Mouse (Mus musculus): Measurements from ENCODE around the gene Fkbp15.

The Fkbp15 gene

DNA sequence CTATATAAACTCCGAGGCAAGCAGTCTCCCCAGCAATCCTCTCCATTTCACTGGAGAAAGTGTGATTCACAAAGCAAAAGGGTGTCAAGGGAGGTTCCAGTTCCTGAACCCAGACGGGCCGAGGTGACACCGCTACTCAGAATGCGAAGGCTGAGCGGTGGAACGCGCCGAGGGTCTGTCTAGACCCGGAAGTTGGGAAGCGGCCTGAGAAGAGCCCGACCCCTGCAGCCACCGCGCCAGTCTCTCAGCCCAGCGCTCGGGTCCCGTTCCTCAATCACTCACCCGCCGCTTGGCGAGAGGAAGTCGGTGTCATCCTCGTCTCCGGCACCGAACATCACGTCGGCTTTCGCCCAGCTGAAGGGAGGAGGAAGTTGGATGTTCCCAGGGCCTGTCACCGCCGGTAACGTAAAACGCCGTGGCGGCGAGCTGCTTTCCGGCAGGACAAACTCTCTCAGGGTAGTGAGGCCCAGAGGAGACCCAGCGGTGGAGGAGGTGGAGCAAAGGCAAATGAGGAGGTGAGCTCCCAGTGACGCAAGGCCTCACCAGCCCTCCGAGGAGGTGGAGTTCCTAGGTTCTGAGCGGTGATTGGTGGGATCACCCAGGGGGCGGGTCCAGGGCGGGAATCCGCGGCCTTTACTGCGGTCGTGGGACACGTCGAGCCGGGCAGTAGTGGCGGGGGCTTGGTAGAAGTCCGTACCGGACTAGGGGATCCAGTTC lies at the start of gene Fkbp15, which contains the start of gene Slc31a1:
TSS of gene Fkbp15 (minus strand) at position 461 of the 717 bp plus-strand sequence.
TSS of gene Slc31a1 (plus strand) at position 640 of the 717 bp plus-strand sequence.
- peak; percentile 100 for DNase-seq (ENCODE audit: inconsistent ontology term)

DNA sequence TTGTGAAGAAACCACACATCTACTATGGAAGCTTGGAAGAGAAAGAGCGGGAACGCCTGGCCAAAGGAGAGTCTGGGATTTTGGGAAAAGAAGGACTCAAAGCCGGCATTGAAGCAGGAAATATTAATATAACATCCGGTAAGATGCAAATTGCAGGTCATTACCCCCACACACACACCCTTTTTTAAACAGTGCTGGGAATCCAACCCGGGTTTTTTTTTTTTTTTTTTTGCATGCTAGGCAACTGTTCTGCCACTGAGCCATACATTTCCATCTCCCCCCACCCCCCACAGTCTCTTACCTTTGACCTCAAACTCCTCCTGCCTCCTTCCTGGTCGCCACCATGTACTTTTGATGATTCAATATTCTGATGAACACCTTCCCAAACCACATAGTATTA lies 49.3 kb upstream of the Fkbp15 start:
- DNase-seq (ENCODE audit: inconsistent ontology term) = no peak

DNA sequence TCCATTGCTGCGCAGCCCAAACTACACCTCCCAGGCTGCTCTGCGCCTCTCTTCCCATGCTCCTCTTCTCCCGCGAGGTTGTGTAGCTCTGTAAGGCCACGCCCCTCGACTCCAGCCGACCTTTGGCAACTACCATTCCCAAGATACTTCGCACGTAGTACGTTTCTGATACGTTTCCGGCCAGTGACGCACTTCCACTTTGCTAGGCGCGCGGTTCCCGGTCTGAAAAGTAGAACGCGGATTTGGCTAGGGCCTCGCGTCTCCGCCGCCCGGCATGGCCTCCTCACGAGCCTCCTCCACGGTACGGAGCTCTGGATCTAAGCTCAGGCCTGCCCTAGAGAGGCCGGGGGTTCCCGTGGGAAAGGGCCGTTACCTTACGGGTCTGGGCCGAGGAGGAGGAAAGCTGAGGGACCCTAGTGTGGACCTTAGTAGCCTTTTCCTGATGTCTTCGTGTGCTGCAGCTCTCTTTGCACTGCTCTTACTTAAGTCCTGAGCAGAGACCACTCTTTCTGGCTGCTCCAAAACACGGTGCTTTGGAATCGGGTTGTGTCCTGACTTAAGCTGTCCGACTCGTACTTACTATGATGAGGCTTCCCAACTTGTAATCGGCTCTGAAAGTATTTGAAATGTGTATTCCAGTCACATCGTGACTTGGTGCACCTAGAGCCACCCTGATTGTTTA lies 48.4 kb upstream of the Fkbp15 start, which contains the start of the genes Cdc26 and Prpf4:
TSS of gene Cdc26 (minus strand) at position 42 of the 682 bp plus-strand sequence.
TSS of gene Prpf4 (plus strand) at position 197 of the 682 bp plus-strand sequence.
- peak; percentile 97 for DNase-seq (ENCODE audit: inconsistent ontology term)

DNA sequence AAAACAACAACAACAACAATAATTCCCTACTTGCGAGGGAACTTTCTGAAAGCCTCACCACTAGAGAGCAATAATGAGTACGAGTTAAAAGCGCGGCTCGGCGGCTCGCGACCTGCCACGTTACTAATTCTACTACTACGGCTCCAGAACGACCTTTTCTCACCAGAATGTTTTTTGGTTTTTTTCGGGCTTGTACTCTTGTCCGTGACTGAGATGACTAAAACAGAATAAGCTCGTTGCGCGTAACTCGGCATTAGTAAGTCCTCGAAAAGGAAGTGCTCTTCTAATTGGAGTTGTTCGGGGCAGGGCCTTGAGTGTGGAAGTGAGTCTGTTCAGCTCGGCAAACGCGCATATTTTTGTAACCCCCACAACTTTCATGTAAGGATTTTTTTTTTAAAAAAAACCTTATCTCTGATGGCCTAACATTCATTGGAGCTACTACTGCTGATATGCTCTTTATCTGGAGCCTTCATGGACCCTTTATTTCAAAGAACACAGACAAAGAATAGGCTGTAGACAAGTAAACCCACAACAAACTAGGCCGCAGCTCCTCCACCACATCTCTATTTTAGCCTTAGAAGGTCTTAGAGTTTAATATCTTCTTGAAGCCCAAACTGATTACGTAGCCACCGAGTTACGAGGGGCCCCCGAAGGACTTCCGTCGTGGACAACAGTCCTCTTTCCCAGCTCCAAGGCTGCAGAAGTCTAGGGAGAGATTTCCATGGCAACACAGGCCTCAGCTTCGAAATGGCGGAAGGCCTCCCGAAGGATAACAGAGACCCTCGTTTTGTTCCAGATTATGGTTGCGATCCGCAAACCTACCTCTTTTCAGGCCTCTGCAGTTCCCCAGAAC lies 47.6 kb upstream of the Fkbp15 start:
- peak; percentile 85 for DNase-seq (ENCODE audit: inconsistent ontology term)

DNA sequence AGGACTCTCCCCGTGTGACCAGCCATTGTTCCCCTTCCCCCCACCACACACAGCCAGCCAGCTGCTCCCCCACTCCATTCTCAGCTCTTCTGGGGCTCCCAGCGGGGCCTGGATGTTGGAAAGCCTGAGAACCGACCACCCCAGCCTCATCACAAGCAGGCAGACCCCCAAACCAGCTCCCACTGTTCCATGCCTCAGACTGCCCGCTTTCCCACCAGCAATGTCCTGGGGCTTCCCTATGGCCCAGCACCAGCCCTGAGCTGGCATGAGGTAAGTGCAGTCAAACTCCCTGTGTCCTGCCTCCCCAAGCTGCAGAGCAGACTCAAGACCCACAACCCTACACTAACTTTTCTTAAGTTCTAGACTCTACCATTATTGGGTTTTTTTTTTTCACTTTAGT lies 45.8 kb upstream of the Fkbp15 start:
- DNase-seq (ENCODE audit: inconsistent ontology term) = no peak

DNA sequence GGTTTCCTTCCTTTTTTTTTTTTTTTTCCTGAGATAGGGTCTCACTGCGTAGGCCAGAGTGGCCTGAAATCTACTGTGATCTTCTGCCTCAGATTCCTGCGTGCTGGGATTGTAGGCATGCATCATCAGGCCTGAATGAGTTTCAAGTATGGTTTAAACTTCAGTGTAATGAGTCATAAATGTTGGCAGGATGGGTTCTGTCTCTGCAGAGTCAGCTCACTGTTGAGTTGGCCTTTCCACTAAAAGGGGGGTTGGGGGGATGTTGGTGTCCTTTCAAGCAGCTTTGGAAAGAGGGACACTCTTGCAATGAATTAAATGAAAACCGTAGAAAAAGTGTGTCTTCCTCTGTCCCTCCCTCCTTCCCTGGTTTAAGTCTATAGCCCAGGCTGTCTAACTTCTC lies 38.6 kb upstream of the Fkbp15 start:
- DNase-seq (ENCODE audit: inconsistent ontology term) = peak; percentile 93

DNA sequence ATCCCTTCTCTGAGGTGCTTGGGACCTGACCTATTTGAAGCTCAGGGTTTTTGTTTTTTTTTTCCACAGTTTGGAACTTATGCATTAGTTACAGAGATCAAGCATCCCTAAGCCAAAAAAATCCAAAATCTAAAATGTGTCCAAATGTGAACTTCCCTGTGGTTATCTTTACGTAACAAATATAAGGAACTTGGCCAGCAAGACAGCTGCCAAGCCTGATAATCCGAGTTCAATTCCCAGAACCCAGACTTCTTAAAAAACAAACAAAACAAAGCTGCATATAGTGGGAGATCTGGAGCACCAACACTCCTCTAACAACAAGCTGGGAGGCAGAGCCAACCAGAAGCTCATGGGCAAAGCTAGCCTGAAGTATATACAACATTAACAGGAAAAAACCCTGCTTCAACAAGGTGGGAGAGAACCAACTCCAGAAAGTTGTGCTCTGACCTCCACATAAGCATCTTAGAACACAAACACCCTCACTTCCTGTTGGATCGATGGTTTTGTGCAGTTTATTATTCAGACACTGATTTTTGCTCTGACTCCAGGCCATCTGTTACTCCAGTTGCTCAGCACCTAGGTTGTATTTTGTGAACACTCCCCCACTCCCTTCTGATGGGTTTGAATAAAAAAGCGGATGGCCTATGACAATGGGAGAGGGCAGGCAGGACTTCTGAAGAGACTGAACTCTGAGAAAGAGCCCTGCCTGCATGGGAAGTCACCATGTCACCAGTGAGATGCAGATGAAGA lies 37.4 kb upstream of the Fkbp15 start:
- no peak for DNase-seq (ENCODE audit: inconsistent ontology term)

DNA sequence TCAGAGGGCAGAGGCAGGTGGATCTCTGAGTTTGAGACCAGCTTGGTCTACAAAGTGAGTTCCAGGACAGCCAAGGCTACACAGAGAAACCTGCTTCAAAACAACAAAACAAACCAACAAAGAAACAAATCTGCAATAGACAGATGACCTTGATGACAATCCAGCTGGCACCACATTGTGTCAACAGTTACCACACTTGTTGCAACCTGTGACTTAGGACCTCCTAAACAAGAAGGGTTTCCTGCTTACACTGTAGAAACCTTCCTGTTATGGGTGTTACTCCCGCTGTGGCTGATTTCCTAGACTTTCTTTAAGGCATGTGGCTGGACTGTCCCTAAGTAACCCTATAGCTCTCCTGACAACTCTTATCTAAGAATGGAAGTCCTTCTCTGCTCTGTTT lies 35.5 kb upstream of the Fkbp15 start:
- no peak for DNase-seq (ENCODE audit: inconsistent ontology term)

DNA sequence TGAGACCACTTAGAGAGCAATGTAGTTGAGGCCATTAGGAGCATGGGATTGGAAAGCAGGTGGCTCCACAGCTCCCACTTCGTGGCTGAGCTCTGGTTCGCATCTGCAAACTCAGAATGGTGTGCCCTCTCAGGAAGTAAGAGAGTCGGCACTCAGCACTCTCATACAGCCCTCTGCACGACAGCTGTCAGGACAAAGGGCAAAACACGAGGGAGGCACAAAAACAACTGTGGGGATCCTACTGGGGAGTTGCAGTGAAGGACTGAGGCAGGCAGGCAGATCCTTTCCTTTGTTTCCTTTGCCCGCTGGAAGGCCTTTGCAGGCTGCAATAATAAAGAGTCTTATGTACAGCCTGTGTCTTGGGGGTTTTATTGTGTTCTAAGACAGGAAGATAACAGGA lies 33.1 kb upstream of the Fkbp15 start:
- DNase-seq (ENCODE audit: inconsistent ontology term) = no peak

DNA sequence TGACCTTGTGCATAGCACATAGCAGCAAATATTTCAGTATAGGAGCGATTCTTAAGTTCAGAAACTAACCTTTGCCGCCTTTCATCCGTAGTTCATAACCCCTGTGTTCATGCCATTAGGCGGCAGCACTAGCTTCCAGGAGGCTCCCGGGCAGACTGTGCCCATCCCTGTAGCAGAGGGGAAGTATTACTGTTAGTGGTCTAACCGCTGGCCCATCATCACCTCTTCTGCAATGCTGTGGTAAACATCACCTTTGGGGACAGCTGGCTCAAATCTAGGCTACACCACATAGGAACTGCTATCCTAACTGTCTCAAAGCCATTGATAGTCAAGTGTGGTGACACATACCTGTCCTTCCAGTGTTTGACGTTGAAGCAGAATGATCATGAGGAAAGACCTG lies 31.5 kb upstream of the Fkbp15 start:
- no peak for DNase-seq (ENCODE audit: inconsistent ontology term)

DNA sequence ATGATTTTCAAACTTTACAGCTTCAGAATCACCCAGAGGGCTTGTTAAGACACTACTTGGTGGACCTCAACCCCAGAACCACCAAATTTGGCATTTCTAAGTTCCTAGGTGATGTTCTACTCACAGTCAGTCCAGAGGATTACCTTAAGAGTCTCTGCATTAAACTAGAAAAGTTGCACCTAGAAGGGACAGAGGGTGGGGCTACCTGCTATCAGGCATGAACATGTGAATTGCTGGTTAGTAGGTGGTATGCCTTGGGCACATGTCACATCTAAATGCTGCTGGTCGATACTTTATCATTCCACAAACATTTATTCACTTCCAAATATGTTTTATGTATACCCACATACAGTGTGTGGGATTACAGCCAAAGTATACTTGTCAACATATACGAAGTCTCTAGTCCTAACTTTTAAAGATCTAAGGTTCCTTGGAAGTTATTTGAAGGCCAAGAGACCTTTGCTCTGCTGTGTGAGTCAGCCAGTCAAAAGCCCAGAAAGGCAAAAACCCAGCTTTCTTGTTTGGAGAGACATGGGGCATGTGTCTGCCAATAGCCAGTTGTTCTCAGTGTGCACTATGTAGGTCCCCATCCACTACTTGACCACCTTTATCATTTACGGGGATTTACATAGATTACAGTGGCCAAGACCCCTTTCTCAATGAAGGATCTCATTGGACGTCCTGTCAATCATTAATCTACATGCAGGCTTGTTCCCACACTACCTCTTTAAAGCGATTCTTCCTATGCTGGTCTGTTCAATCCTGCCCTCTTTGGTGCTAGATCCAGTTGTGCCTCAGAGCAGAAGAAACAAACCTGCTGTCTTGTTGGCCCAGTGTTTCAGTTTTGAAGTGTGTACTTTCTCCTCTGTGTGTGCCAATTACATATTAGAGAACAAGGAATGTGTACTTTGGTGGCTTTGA lies 29.5 kb upstream of the Fkbp15 start:
- DNase-seq (ENCODE audit: inconsistent ontology term) = no peak

DNA sequence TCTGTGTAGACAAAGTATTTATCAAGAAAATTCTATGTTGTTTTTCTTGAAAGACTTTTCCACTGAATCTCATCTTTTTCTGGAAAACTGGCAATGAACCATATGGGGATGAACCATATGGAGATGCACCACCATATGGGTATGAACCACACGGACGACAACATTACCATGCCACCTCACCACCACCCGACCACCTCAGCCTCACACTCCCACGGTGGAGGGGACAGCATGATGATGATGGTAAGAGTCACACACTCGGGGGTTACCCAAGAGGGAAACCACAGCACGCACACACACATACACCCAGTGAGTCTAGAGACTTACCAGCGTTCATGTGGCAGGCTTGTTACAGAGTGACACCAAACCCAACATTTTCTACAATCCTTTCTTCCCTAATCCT lies 25.1 kb upstream of the Fkbp15 start:
- no peak for DNase-seq (ENCODE audit: inconsistent ontology term)

DNA sequence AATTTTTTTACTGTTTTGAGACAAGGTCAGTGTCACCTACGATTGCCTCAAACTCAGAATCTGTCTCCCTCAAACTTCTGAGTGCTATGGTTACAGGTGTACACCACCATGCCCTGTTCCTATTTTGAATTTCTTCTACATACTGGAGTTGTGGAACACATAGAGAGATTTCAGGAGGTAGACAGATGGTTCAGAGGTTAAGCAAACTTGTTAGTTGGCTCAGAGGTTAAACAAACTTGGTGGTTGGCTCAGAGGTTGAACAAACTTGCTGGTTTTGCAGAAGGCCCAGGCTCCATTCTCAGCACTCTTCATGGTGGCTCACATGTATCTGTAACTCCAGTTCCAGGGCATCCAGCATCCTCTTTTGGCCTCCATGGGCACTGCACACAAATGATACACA lies 23.8 kb upstream of the Fkbp15 start:
- no peak for DNase-seq (ENCODE audit: inconsistent ontology term)

DNA sequence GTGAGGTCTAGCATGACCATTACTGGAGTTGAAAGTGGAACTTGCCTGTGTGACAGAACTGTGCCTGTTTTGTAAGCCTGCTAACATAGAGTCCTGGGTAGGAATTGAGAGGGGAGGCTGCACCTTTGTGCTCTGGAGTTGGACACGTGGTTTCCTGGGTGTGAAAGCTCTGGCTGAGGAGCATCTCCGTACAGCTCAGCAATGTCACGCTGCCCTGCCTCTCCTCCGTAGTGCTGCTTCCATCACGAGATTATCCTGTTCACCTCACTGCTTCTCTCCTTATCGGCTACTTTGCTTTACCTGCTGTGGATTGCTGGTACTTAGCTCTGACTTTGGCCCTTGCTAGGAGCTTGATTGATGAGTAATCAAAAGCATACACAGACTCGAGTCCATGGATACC lies 23.4 kb upstream of the Fkbp15 start:
- DNase-seq (ENCODE audit: inconsistent ontology term) = no peak

DNA sequence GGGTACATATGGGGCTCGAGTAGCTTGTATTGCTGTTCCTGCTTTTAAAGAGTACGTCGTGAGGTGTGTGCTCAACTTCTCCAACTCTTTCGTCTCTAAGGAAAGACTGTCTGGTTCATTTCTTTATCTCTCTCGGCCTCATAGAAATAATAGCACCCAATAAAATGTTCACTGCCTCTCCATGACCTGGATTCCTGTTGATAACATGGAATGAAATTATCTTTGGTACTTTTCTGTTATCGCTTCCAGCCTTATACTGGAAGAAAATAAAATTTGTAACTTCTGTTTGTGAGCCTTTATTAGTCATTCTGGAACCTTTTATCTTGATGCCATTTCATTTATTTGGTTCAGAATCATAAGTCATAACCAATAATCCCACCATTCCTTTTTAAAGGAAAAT lies 22.9 kb upstream of the Fkbp15 start:
- DNase-seq (ENCODE audit: inconsistent ontology term) = no peak

DNA sequence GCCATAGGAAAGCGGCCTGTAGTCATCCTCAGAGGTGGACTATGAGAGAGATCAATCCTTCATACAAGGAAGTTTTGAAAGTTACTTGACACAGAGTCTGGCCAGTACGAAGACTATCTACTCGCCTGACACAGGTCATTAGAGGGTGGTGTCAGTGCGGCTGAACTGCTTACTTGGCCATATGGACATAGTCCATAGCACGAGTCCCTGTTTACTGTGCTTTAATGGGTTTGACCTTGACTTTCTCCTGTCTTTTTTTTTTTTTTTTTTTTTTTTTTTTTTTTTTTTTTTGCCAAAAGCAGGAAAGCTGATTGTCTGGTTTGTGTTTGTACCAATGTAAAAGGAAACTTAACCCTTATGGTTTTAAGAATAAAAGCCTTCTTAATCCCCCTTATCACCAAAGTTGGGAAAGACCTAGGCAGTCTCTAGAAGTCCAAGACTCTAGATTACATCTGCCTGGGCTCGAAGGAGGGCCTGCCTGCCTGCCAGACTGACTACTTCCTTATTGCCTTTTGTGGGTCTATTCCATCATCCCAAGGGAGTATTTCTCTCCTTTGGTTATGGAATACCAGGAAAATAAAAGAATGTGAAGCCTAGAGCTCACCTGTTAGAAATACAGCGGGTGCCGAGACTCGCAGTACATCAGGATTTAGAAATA lies 19.5 kb upstream of the Fkbp15 start:
- no peak for DNase-seq (ENCODE audit: inconsistent ontology term)

DNA sequence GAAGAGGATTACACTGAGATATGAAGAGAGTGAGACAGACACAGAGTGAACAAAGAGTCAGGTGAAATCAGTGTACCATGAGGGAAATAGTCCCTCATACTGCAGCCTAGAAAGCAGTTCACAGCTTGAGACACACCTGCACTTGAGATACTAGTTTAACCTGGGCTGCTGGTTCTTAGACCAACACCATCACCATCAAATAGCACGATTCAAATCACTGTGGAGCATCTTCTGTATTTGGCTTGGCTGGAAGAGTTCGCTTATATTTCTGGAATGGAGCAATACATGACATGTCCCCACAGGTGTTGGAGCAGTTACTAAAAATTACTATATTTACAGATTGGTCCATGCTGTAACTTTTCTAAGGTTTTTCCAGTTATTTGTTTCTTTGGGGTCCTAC lies 15.8 kb upstream of the Fkbp15 start:
- DNase-seq (ENCODE audit: inconsistent ontology term) = no peak

DNA sequence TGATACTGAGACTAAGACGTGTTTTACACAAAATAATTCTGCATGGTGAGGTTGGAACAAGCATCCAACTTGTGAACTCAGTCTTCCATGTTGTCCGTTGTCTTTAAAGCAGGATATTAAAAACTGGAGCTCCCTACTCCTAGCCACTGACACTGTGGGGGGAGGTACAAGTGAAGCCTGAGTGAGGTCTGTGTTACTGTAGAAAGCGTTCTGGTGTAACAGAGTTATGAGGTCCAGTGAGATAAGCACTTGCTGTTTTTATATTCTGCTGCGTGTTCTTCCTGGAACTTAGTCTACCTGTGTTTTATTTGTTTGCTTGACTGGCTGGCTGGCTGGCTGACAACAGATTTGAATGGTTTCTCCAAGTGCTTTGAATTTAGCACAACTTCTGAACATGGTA lies 14.0 kb upstream of the Fkbp15 start:
- DNase-seq (ENCODE audit: inconsistent ontology term) = no peak

DNA sequence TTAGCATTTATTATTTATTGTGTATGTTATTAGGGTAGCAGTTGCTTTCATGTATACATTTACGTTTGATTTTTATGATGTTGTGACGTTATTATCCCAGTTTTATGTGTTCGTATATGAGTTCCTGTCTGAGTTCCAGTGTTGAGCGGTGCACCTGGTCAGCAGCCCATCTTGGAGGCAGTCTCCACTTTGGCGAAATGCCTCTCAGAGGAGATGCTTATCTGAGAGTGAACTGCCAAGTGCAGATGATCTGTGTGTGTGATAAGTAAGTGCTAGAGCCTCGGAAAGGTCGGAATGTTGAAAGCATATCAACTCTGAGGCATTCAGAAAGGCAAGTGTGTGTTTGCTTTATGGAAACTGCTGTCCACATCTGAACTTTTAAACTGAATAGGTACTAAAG lies 13.3 kb upstream of the Fkbp15 start:
- DNase-seq (ENCODE audit: inconsistent ontology term) = no peak

All from Muller cell, postnatal 12 days (primary cell).